Mouse (Mus musculus) bone marrow macrophage, adult 2 months (primary cell): ENCODE data around the gene St3gal3.

Experiments
- CTCF ChIP-seq: IDR thresholded peaks from 2 replicates; pipeline ENCODE4 v1.5.1; 2012; ENCODE audit warnings: low read depth, mild to moderate bottlenecking, low read length, moderate library complexity
- POLR2A ChIP-seq: IDR thresholded peaks from 2 replicates; pipeline ENCODE4 v1.6.1; 2012; ENCODE audit warnings: mild to moderate bottlenecking, low read depth, low read length, borderline replicate concordance

DNA sequence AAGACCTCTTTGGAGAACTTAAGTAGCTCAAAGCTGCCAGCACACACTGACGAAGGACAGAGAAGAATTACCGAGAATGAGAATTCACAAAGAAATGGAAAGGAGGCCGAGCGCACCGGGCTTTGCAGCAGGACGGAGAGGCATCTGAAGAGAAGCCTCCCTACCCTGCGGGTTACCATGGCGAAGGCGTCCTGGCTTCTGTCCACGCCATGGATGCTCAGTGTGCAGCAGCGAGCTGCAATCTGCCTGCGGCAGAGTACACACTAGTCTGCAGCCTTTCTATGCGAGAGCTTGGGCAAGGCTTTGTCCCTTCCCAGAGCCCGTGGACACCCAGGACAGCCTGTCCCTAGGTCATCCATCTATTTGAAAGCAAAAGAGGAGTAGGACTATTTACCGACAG is 21.8 kb upstream of the St3gal3 start:
- no peak for TF ChIP-seq POLR2A
- TF ChIP-seq CTCF, result no peak
